Mouse (Mus musculus) testis, adult 2 months (tissue): ENCODE measurements around the gene Sumf2. TPM values are rescaled to one million over a fixed set of nuclear protein-coding genes. Genes with fewer than 3 reads are reported as not detected.

Experiments
- H3K27ac ChIP-seq: fragments of 200-500 bp; 2 replicates; pipeline ENCODE4 v1.5.1; 2012; ENCODE audit warnings: low read depth, low read length; ENCODE audit not compliant: control insufficient read depth, insufficient read depth
- H3K27me3 ChIP-seq: fragments of 200-500 bp; 2 replicates; pipeline ENCODE4 v1.6.1; 2012; ENCODE audit warnings: mild to moderate bottlenecking, low read length, moderate library complexity; ENCODE audit not compliant: control insufficient read depth, insufficient read depth
- H3K36me3 ChIP-seq: fragments of 200-500 bp; 2 replicates; pipeline ENCODE4 v1.6.1; 2012; ENCODE audit warnings: mild to moderate bottlenecking, low read length; ENCODE audit not compliant: control insufficient read depth, insufficient read depth
- H3K4me1 ChIP-seq: fragments of 200-500 bp; 2 replicates; pipeline ENCODE4 v1.6.1; 2012; ENCODE audit warnings: low read length; ENCODE audit not compliant: control insufficient read depth, insufficient read depth
- H3K4me3 ChIP-seq: fragments of 200-500 bp; 2 replicates; pipeline ENCODE4 v1.5.1; 2012; ENCODE audit warnings: low read depth, mild to moderate bottlenecking, low read length, moderate library complexity, mixed read lengths; ENCODE audit not compliant: control insufficient read depth
- CTCF ChIP-seq: fragments of 200-500 bp; IDR thresholded peaks from 2 replicates; pipeline ENCODE4 v1.5.1; 2012; ENCODE audit warnings: low read depth, mild to moderate bottlenecking, inconsistent platforms, low read length, moderate library complexity; ENCODE audit not compliant: control insufficient read depth, insufficient read depth, insufficient replicate concordance
- POLR2A ChIP-seq: fragments of 200-500 bp; IDR thresholded peaks from 2 replicates; pipeline ENCODE4 v1.6.1; 2012; ENCODE audit warnings: low read depth, mild to moderate bottlenecking, inconsistent platforms, low read length, moderate library complexity; ENCODE audit not compliant: control insufficient read depth
- polyA plus RNA-seq: library from polyadenylated mRNA; depleted of rRNA; stranded (reverse); fragments of >200 nt; gene quantifications from 2 replicates; pipeline ENCODE4 v1.2.3, GENCODE M21; 2012; rRNA removed

The Sumf2 gene
- polyA plus RNA-seq = 3.9 and 5.2 TPM in 2 replicates

DNA sequence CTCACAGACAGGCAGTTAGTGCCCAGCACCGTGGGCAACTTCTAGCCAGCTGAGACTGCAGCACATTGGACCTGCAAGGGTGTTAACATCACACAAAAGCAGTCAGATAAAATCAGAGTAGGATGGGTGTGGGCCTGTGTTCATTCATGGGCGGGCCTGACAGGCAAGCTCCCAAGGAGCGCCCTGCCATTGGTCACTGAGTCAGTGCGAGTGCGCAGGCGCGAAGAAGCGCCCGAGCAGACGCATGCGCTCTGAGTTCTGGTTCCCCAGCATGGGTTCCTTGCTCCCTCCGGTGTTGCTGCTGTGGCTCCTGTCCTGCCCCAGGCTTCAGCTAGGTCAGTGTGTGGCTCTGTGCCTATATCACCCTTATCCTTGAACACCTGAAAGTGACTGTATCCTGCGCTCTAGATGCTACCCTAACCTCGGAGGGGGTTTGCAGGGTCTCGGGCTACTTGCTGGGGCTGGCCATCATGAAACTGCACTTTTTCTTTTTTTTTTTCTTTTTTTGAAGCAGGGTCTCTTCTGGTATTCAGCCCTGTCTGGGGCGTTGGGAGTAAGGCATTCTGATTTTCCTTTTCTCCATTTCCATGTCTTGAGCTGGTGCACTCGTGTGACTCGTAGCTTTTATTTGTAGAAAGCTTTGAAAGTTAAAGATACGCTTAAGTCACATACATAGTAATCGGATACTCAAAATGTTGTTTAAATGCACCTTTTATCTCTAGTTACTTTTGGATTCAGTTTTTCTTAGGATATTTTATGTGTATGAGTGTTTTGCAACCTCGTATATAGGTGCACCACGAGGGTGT is at the start of gene Sumf2:
TSS of gene Sumf2 (plus strand) at position 235 of the 806 bp plus-strand sequence.
- Histone ChIP-seq H3K27ac (peak within 1 kb of the TSS; percentile 34; the same call in 1 of the 2 replicates), H3K4me3 (peak within 1 kb of the TSS; percentile 89), H3K36me3 (peaks cover 4% of the 10 kb centered on the region), H3K4me1 (no peaks in the 10 kb centered on the region), H3K27me3 (no peaks in the 10 kb centered on the region)
- TF ChIP-seq CTCF = no peak
- peak; percentile 78 for TF ChIP-seq POLR2A

GRCm38 (mm10) chr5:129844848-129845247 is 1.9 kb upstream of the Sumf2 start:
- Histone ChIP-seq H3K4me1 (no peaks in the 10 kb centered on the region), H3K27me3 (no peaks in the 10 kb centered on the region), H3K4me3 (no peak overlapping the region), H3K27ac (no peak overlapping the region), H3K36me3 (peaks cover 4% of the 10 kb centered on the region)
- no peak for TF ChIP-seq CTCF
- TF ChIP-seq POLR2A = no peak

- no peak overlapping the region for H3K27ac ChIP-seq
- peaks cover 4% of the 10 kb centered on the region for H3K36me3 ChIP-seq
- no peak for TF ChIP-seq CTCF
- TF ChIP-seq POLR2A = no peak
- no peaks in the 10 kb centered on the region for H3K4me1 ChIP-seq
- no peak overlapping the region for H3K4me3 ChIP-seq
- H3K27me3 ChIP-seq = no peaks in the 10 kb centered on the region
These were observed 703 bp downstream of the Sumf2 start for GRCm38 (mm10) chr5:129847558-129847820.

- TF ChIP-seq CTCF (no peak), POLR2A (no peak)
- Histone ChIP-seq H3K4me3 (no peak overlapping the region), H3K4me1 (peaks cover 6% of the 10 kb centered on the region), H3K27me3 (no peaks in the 10 kb centered on the region), H3K27ac (no peak overlapping the region), H3K36me3 (no peaks in the 10 kb centered on the region)
These were observed 8.4 kb downstream of the Sumf2 start for GRCm38 (mm10) chr5:129855163-129855562.

- no peaks in the 10 kb centered on the region for H3K27me3 ChIP-seq
- H3K36me3 ChIP-seq = no peaks in the 10 kb centered on the region
- H3K27ac ChIP-seq = no peak overlapping the region
- TF ChIP-seq CTCF = peak; percentile 39; the same call in 1 of the 2 replicates
- no peak for TF ChIP-seq POLR2A
- H3K4me1 ChIP-seq = peaks cover 6% of the 10 kb centered on the region
- H3K4me3 ChIP-seq = no peak overlapping the region
These were observed 9.6 kb downstream of the Sumf2 start for GRCm38 (mm10) chr5:129856414-129856813.

GRCm38 (mm10) chr5:129862325-129862724 is 15.5 kb downstream of the Sumf2 start:
- no peaks in the 10 kb centered on the region for H3K27me3 ChIP-seq
- no peak for TF ChIP-seq CTCF
- TF ChIP-seq POLR2A = no peak
- no peak overlapping the region for H3K4me3 ChIP-seq
- no peak overlapping the region for H3K27ac ChIP-seq
- peaks cover 11% of the 10 kb centered on the region for H3K4me1 ChIP-seq
- no peaks in the 10 kb centered on the region for H3K36me3 ChIP-seq

DNA sequence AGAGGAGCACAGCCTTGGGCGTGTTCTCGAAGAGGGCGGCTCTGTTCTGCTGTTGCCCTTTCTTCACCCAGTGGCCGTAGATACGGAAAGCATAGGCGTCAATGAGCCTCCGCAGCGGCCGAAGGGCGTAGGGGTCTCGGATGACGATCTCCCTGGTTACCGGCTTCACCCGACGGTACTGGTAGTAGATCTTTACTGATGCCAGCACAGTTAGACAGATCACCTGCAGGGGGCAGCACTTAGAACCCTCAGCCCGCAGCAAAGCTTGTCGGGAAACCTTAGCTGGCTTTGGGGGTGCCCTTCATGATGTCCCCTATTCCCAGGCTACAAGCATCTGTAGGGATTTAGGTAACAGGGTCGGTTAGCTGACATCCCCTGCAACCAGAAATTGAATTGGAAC is 17.7 kb downstream of the Sumf2 start:
- TF ChIP-seq POLR2A (no peak), CTCF (peak; percentile 67; the same call in 1 of the 2 replicates)
- peak overlapping the region; percentile 84 for H3K4me3 ChIP-seq
- H3K27me3 ChIP-seq = no peaks in the 10 kb centered on the region
- H3K4me1 ChIP-seq = peaks cover 14% of the 10 kb centered on the region
- H3K36me3 ChIP-seq = no peaks in the 10 kb centered on the region
- no peak overlapping the region for H3K27ac ChIP-seq

DNA sequence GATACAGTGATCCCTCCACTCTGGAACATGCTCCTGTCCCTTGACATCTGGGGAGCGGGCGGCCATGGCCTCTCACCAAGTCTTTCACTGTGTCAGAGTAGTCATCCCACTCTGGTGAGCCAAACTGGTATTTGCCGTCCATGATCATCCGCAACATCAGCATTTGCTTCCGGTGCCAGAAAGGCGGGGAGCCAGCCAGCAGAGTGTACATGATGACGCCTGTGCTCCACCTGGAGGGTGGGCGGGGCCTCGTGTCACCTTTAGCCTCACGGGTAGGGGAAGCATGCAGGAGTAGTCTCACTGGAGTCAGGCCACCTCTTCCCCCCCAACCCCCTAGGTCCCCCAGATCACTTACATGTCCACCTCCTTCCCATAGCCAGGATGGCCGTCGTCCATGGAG is 19.1 kb downstream of the Sumf2 start:
- no peak overlapping the region for H3K27ac ChIP-seq
- TF ChIP-seq POLR2A (no peak), CTCF (no peak)
- no peak overlapping the region for H3K4me3 ChIP-seq
- H3K36me3 ChIP-seq = no peaks in the 10 kb centered on the region
- peaks cover 14% of the 10 kb centered on the region for H3K4me1 ChIP-seq
- no peaks in the 10 kb centered on the region for H3K27me3 ChIP-seq
